Mouse (Mus musculus) left cerebral cortex, adult 8-10 months (tissue): ENCODE measurements around the gene Gpr183. TPM values are rescaled to one million over a fixed set of nuclear protein-coding genes. Genes with fewer than 3 reads are reported as not detected.

Experiments used
- DNase-seq, 2 experiments: peaks; one replicate each; pipeline ENCODE4 v3.0.0; 2022; ENCODE audit warnings: low spot score in 2 of 2
- total RNA-seq, 4 experiments: library from RNA; stranded (reverse); gene quantifications; 2 replicates each; pipeline ENCODE4 v1.2.4; 2022

Gene Gpr183
- total RNA-seq, 4 experiments from 2014 or later: 0.44 to 2.6 (median 1.2) TPM

DNA sequence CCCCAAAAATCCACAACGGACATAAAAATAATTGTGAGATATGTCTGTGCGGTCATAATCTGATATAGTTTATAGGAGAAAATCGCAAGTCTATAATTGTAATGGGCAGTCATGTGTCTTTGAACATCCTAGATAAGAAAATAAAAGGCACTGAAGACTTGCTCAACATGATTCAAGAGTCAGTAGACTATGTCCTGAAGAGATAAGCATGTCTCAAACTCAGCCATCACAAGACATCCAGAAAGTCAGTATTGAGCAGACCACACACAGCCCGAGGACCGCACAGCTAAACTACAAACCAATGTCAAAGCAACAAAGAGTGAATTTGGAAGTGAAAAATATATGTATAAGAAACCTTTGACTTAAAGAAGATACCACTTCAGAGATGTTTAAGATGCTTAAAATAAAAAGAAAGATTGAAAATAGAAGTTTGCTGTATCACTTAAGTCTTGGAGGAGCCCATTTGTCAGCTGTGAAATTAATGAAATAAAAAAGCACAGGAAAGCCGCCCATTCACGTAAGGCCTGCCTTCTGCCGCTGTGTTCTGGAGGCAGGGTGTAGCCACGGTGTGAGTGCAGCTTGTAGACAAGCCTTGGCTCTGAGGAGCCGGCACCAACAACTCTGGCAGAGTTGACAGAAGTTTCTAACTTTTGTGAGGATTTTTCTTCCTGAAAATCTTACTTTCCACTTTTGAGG, 7.7 kb downstream of the Gpr183 start:
- no peak for DNase-seq

DNA sequence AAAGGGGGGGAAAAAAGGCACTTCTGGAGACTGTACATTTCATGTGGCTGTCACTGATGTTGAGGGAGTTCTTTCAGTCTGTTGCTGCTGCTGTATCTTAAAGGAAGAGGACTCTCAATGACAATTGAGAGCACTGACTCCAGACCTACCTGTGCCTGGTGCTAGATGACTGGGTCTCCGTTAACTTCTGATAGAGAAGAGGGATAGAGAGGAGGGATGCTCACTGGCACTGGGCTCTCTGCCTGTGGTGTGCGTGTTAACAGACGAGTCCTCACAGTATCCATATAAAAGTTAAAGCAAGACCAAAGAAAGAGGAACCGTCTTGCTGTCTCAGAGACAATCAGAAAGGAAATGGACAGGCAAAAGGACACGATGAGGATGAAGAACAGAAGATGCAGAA, 8.7 kb downstream of the Gpr183 start:
- DNase-seq: no peak

GRCm38 (mm10) chr14:121955176-121955795, 9.7 kb downstream of the Gpr183 start:
- no peak for DNase-seq

- DNase-seq: no peak
These were observed 10.4 kb downstream of the Gpr183 start for GRCm38 (mm10) chr14:121954608-121955007.

DNA sequence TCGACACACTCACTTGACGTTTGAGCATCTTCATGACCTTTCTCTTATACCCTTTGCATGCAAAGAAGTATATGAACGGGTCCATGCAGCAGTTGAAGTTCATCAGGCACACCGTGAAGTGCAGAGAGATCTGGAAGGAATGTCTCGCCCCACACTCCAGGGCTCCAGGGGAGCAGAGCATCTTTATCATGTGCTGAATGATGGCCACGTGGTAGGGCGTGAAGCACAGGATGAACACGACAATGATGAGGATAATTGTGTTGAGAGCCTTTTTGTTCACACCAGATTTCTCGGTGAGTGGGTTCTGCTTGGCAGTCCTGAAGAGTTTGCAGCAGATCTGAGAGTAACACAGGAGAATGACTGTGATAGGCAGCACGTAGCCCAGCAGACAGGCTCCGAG, 10.9 kb downstream of the Gpr183 start:
- DNase-seq: no peak

DNA sequence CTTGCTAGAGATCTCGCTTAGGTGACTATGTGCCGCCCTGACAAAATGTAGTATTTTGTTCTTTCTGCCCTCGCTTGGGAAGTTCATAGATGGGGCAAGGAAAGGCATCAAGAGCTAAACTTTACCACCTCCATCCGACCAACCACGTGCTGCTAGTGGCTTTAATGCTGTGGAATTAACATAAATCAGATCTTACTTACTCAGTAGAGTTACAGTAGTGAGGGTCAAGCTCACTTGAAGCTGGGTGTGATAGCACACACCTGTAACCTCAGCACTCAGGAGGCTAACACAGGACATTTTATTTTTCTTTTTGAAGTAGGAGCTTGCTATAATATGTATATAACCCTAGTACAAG, 13.0 kb downstream of the Gpr183 start:
- no peak for DNase-seq

DNA sequence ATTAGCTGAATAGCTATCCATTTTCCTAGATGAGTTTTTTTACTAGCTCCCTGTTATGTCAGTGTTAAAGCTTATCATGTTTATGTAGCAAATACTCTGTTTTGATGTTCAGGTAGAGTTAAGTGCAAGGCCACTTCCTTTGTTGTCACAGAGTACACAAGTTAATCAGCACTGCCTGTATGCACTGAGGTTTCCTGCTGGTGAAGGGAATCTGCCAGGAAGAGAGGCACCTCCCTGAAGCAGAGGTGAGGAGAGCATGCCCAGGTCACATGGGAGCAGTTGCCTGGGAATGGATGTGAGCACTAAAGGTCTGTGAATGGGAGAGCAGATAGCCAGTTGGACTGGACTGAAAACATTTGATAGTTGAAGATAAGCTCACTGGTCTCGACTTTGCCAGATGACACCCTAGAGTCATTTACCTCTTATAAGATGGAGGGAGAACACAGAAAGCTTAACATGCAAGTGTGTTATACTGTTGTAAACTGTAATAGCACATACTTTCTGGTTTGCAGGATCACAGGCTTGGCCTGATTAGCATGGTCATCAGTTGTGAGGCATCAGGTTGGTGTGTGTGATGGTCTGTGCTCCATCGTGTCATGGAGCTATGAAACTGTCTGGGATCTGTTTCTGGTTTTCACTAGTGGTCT, 13.5 kb downstream of the Gpr183 start:
- DNase-seq: no peak

DNA sequence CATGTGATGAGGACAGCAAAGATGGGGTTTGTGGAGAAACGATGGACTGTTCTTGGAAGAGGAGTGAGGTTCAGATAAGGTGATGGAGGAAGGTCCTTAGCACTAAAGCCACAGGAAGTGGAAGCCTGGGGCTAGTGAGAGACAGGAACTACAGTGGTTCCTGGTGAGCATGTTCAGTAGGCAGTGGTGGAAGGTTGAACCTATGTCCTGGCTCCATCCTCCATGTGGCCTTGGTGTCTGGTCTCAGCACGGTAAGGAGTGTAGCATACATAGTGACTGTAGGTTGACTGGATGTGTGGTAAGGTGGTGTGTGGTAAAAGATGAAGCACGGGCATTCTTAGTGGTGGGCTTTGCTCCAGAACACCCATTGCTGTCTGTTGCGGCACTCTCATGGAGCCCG, 15.1 kb downstream of the Gpr183 start:
- DNase-seq: no peak

GRCm38 (mm10) chr14:121949436-121949835, 15.6 kb downstream of the Gpr183 start:
- DNase-seq: no peak

DNA sequence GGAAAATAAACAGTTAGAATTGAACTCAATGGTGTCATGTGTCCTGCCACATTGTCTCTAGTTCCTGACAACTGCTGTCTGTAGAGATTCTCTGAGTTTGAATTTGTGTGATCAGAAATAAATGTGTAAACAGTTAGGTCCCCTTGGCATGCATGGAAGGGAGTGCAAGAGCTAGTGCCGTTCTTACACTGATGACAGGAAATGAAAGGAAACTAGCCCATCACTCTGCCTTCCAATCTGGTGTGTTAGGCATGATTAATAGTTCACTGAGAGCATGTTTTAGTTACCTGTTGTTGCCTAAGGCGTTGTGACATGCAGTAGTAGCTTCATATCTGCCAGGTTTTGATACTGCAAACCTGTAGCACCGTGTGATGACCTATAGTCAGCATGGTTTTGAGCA, 17.0 kb downstream of the Gpr183 start:
- DNase-seq: no peak

DNA sequence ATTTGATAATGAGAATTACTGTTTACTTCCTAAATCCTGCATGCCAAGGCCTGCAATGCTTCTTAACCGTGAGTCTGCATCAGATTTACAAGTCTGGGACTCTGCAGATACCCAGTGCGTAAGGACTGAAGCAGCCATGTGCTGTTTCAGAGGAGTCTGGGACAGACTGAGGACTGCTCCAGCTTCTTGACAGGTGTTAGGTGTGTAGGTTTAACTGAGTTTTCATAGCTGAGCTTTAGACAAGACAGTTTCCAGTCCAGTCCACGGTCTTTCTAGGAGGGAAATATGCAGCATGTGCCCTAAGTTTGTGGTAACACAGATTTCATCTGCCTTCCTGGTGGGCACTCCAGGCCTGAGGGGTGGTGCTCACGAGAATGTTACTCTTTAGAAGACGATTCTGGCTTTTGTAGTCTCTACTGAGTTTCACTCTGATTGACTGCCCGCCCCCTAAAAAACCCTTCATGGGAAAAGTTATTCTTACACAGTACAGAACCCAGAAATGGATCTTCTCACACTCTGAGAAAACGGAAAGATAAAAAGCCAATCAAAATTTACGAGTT, 17.7 kb downstream of the Gpr183 start:
- DNase-seq: no peak

DNA sequence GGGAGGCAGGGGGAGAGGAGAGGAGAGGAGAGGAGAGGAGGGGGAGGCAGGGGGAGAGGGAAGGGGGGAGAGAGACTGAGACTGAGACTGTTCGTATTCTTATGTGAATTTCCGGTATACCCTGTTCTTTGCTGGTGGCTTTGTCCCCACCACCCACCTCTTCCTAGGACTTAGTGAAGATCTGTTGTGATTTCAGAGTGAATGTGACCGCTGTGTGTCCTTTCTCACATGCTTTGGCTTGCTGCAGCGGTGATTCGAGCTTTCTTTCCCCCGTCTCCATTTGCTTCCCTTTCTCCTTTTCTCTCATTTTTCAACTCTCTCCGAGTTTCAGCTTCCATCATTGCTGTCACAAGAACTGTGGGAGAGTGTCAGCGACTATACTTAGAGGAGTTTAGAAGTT, 18.3 kb downstream of the Gpr183 start:
- DNase-seq: no peak

DNA sequence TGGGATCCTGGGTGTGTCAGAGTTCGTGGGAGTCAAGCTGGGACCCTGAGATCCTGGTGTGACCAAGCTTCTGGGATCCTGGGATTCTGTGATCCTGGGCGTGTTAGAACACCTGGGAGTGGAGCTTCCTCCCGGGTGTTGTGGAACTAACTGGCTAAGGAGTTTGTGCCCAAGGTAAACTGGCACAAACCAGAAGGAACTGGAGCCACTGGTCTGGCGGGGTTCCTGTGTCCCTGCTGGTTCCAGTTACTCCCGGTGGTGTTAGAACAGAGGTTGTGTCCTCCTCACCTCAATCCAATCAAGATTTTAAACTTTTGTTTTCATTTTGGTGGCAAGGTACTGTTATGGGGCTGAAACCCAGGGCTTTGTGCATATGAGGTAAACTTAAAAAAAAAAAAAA, 18.9 kb downstream of the Gpr183 start:
- DNase-seq: no peak

DNA sequence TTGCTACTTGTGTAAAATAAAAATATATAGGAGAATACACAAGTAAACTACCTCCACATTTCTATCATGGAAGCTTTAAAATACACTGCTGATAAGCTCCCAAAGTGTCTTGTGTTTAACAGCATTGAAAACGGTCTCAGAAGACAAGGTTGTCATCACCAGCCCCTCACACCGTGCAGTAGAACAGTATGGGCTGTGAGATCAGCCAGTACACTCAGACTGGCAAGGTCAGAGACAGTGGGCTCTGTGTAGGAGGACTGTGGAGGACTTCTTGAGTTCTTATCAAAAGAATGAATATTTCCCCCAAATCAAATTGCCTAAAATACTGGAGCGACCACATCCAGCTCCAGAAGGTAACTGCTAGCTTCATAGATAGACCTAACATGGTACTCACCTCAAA, 25.4 kb downstream of the Gpr183 start:
- no peak for DNase-seq

- DNase-seq: no peak
These were observed 26.5 kb downstream of the Gpr183 start for GRCm38 (mm10) chr14:121938256-121939191.

GRCm38 (mm10) chr14:121937601-121938255, 27.3 kb downstream of the Gpr183 start:
- no peak for DNase-seq

GRCm38 (mm10) chr14:121936856-121937255, 28.1 kb downstream of the Gpr183 start:
- no peak for DNase-seq

GRCm38 (mm10) chr14:121936356-121936755, 28.6 kb downstream of the Gpr183 start:
- DNase-seq: no peak

DNA sequence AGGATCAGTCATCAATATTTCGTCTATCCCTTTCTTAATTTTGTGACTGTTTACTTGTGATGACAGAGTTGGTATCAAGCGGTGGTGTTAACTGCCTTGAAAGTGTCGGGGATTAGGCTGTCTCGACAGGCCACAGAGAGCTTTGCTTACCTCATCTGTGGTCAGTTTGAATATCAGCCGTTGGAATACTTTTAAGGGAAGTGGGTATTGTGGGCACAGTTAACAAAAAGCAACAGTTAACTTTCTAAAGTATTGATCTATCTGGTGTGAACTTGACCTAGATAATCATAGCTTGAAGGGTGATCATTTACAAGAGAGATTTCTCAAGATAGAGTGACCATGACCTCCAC, 30.4 kb downstream of the Gpr183 start:
- DNase-seq: no peak

DNA sequence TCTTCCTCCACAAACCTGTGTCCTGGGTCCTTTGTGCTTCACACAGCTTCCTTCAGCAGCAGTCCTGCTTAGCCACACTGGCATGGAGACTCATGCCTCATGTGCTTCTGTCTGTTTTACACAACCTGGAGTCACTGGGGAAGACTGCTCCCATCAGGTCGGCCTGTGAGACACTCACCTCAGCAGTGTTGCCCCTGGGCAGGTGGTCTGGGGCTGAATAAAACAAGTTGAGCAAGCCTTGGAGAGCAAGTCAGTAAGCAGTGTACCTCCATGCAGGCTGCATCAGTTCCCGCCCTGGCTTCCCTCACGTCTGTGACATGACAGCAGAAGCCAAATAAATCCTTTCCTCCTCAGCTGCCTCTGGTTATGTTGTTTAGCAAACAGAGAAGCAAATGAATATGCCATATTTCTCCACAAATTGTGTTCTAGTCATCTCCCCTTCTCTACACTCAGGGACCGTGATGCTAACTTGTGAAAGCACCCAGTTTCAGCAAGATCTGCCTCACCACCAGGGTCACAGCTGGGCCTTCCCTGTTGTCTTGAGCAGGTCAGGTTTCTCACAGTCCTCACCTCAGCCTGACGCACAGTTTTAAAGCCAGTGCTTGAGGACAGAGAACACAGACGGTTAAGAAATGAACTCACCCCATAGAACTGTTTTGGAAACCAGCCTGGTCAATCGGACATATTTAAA, 30.9 kb downstream of the Gpr183 start:
- no peak for DNase-seq
